ENCODE assay signal across 8 mouse cellular contexts in genomic region chr5:74974061-74974581, GRCm38 (mm10).
DNase-seq lines count a peak whose midpoint lies in the region; ATAC-seq and TF ChIP-seq lines count a peak whose summit lies in the region.

No protein-coding gene starts in this region.

- peak; percentile 47 for DNase-seq in heart, postnatal 4 days
- peak; percentile 43 for DNase-seq in retina, embryonic 14.5 days (ENCODE audit: low spot score)
- DNase-seq in midbrain, embryonic 11.5 days (ENCODE audit: low spot score, missing footprints), result no peak
- no peak for DNase-seq in layer of hippocampus, adult 9-10 months (ENCODE audit: low spot score)
- DNase-seq in B cell, adult 2 months, result no peak

- H3K27ac ChIP-seq in embryonic facial prominence, embryonic 12.5 days, result peak overlapping the region; percentile 72
- H3K27ac ChIP-seq in liver, embryonic 12.5 days, result no peak overlapping the region
- no peak overlapping the region for H3K27ac ChIP-seq in midbrain, embryonic 11.5 days (ENCODE audit: low read depth, low read length)

- no peak overlapping the region for H3K9ac ChIP-seq in embryonic facial prominence, embryonic 12.5 days
- H3K9ac ChIP-seq in liver, embryonic 12.5 days, result no peak overlapping the region
- no peak overlapping the region for H3K9ac ChIP-seq in midbrain, embryonic 11.5 days (ENCODE audit: low read length)

- peaks cover 38% of the 10 kb centered on the region for H3K4me1 ChIP-seq in E14TG2a.4 (replicated peaks; ENCODE audit: low read depth, low read length)
- peaks cover 18% of the 10 kb centered on the region for H3K4me1 ChIP-seq in embryonic facial prominence, embryonic 12.5 days
- peaks cover 14% of the 10 kb centered on the region; the same call in 1 of the 2 replicates for H3K4me1 ChIP-seq in liver, embryonic 12.5 days
- peaks cover 2% of the 10 kb centered on the region; the same call in 1 of the 2 replicates for H3K4me1 ChIP-seq in midbrain, embryonic 11.5 days (ENCODE audit: control insufficient read depth, insufficient read depth, low read length)

- peak overlapping the region; percentile 47 for H3K4me3 ChIP-seq in E14TG2a.4 (replicated peaks; ENCODE audit: low read length)
- no peak overlapping the region for H3K4me3 ChIP-seq in embryonic facial prominence, embryonic 12.5 days
- no peak overlapping the region for H3K4me3 ChIP-seq in liver, embryonic 12.5 days
- no peak overlapping the region for H3K4me3 ChIP-seq in midbrain, embryonic 11.5 days (ENCODE audit: low read depth, low read length)

- H3K4me2 ChIP-seq in embryonic facial prominence, embryonic 12.5 days (replicated peaks), result no peak overlapping the region
- no peak overlapping the region for H3K4me2 ChIP-seq in liver, embryonic 12.5 days
- no peak overlapping the region for H3K4me2 ChIP-seq in midbrain, embryonic 11.5 days

- ATAC-seq in embryonic facial prominence, embryonic 12.5 days (ENCODE audit: insufficient number of reproducible peaks, insufficient read depth, low FRiP score, low TSS enrichment), result no peak
- peak; percentile 55 for ATAC-seq in liver, embryonic 12.5 days
- ATAC-seq in midbrain, embryonic 11.5 days (ENCODE audit: low FRiP score), result no peak

- H3K36me3 ChIP-seq in E14TG2a.4 (ENCODE audit: insufficient read depth, low read length), result no peaks in the 10 kb centered on the region
- H3K36me3 ChIP-seq in embryonic facial prominence, embryonic 12.5 days, result no peaks in the 10 kb centered on the region
- no peaks in the 10 kb centered on the region for H3K36me3 ChIP-seq in liver, embryonic 12.5 days
- H3K36me3 ChIP-seq in midbrain, embryonic 11.5 days (ENCODE audit: control insufficient read depth, insufficient read depth, low read length), result no peaks in the 10 kb centered on the region

- WGBS in embryonic facial prominence, embryonic 12.5 days, result 40% methylated on average over 22 of the region's 22 CpGs
- 74% methylated on average over 22 of the region's 22 CpGs for WGBS in liver, embryonic 12.5 days (ENCODE audit: insufficient replicate concordance)
- WGBS in midbrain, embryonic 11.5 days, result 56% methylated on average over 22 of the region's 22 CpGs

- no peak for TF ChIP-seq CTCF in E14TG2a.4 (conservative IDR thresholded peaks at IDR 0.05; ENCODE audit: low read length)

- H3K27me3 ChIP-seq in E14TG2a.4 (ENCODE audit: insufficient read depth, low read length), result peaks cover 34% of the 10 kb centered on the region
- no peaks in the 10 kb centered on the region for H3K27me3 ChIP-seq in embryonic facial prominence, embryonic 12.5 days
- H3K27me3 ChIP-seq in liver, embryonic 12.5 days (replicated peaks), result no peaks in the 10 kb centered on the region
- peaks cover 79% of the 10 kb centered on the region for H3K27me3 ChIP-seq in midbrain, embryonic 11.5 days (ENCODE audit: control insufficient read depth, insufficient read depth, low read length)

- no peaks in the 10 kb centered on the region for H3K9me3 ChIP-seq in E14TG2a.4 (ENCODE audit: low read length)
- no peaks in the 10 kb centered on the region for H3K9me3 ChIP-seq in embryonic facial prominence, embryonic 12.5 days
- no peaks in the 10 kb centered on the region for H3K9me3 ChIP-seq in liver, embryonic 12.5 days (replicated peaks)
- H3K9me3 ChIP-seq in midbrain, embryonic 11.5 days (ENCODE audit: control insufficient read depth, low read length), result no peaks in the 10 kb centered on the region

Comparison
In these comparisons a context has a peak if more than half of its experiments do, and no peak if none do; other contexts are left out.
1. DNase-seq: peak in heart, postnatal 4 days (single experiment) and retina, embryonic 14.5 days (single experiment); none in midbrain, embryonic 11.5 days (single experiment), layer of hippocampus, adult 9-10 months (single experiment) and B cell, adult 2 months (0 of 2).